Mouse (Mus musculus) bone marrow, adult 2 months (tissue): ENCODE measurements around the gene Dr1. TPM values are rescaled to one million over a fixed set of nuclear protein-coding genes. Genes with fewer than 3 reads are reported as not detected.
"Not testable (repeated sequence)": the region's sequence is repeated elsewhere in the genome, so short reads cannot be mapped to it uniquely, and the experiment has no call there.

Experiments used
- H3K27ac ChIP-seq: fragments of 200-500 bp; 2 replicates; pipeline ENCODE4 v1.5.1; 2012; ENCODE audit warnings: low read depth, mild to moderate bottlenecking, control low read depth, inconsistent platforms, low read length; ENCODE audit not compliant: control insufficient read depth, poor library complexity, insufficient read depth
- H3K4me1 ChIP-seq: fragments of 200-500 bp; 2 replicates; pipeline ENCODE4 v1.6.1; 2011; ENCODE audit warnings: low read length; ENCODE audit not compliant: control insufficient read depth, insufficient read depth
- H3K4me3 ChIP-seq: fragments of 200-500 bp; replicated peaks from 2 replicates; pipeline ENCODE3; 2011; ENCODE audit warnings: mild to moderate bottlenecking, low read depth, low read length, control low read depth; ENCODE audit not compliant: control insufficient read depth
- CTCF ChIP-seq: fragments of 200-500 bp; IDR thresholded peaks from 2 replicates; pipeline ENCODE4 v1.5.1; 2011; ENCODE audit warnings: low read length, control low read depth; ENCODE audit not compliant: control insufficient read depth, insufficient read depth
- POLR2A ChIP-seq: fragments of 200-500 bp; IDR thresholded peaks from 2 replicates; pipeline ENCODE4 v1.6.1; 2011; ENCODE audit warnings: low read depth, mild to moderate bottlenecking, control low read depth, low read length, borderline replicate concordance; ENCODE audit not compliant: control insufficient read depth
- WGBS: fragments of 180-500 bp; shearing (Covaris S2); methylation state at CpG from one replicate; pipeline ENCODE4 v1.1.7; 2018; 5-methylcytosine and 5-hydroxymethylcytosine counted together
- polyA plus RNA-seq: library from polyadenylated mRNA; stranded (reverse); fragments of >200 nt; gene quantifications from 2 replicates; pipeline ENCODE4 v1.2.4, GENCODE M21; 2011; ENCODE audit warnings: low replicate concordance; ENCODE audit not compliant: missing spikeins, insufficient read depth, insufficient read length

The Dr1 gene
- polyA plus RNA-seq: 8.2 and 12.2 TPM in 2 replicates

GRCm38 (mm10) chr5:108268127-108269062 lies at the start of gene Dr1:
Gene Dr1 (plus strand): TSS chr5:108268897.
- 6% methylated on average over 55 of the region's 55 CpGs for WGBS
- TF ChIP-seq POLR2A (peak; percentile 86), CTCF (no peak)
- H3K4me1 ChIP-seq: no peaks in the 10 kb centered on the region; the same call in 1 of the 2 replicates
- H3K27ac ChIP-seq: peak within 1 kb of the TSS; percentile 97
- peak within 1 kb of the TSS; percentile 98 for H3K4me3 ChIP-seq

GRCm38 (mm10) chr5:108224077-108224476 lies 44.6 kb upstream of the Dr1 start:
- TF ChIP-seq CTCF (no peak), POLR2A (no peak)
- Histone ChIP-seq H3K4me1 (no peaks in the 10 kb centered on the region), H3K4me3 (no peak overlapping the region), H3K27ac (no peak overlapping the region)

GRCm38 (mm10) chr5:108226159-108226558 lies 42.5 kb upstream of the Dr1 start:
- H3K4me3 ChIP-seq: no peak overlapping the region
- H3K4me1 ChIP-seq: no peaks in the 10 kb centered on the region
- no peak for TF ChIP-seq CTCF
- no peak for TF ChIP-seq POLR2A
- H3K27ac ChIP-seq: no peak overlapping the region

- TF ChIP-seq POLR2A (no peak), CTCF (no peak)
- H3K27ac ChIP-seq: no peak overlapping the region
- H3K4me3 ChIP-seq: no peak overlapping the region
- 20% methylated on average over 3 of the region's 3 CpGs for WGBS
- H3K4me1 ChIP-seq: no peaks in the 10 kb centered on the region
Measured at GRCm38 (mm10) chr5:108246314-108246765, 22.4 kb upstream of the Dr1 start.

- WGBS: 69% methylated on average over 2 of the region's 2 CpGs
- TF ChIP-seq CTCF (no peak), POLR2A (no peak)
- H3K4me1 ChIP-seq: no peaks in the 10 kb centered on the region
- no peak overlapping the region for H3K27ac ChIP-seq
- no peak overlapping the region for H3K4me3 ChIP-seq
Measured at GRCm38 (mm10) chr5:108250033-108250432, 18.7 kb upstream of the Dr1 start.

GRCm38 (mm10) chr5:108255259-108255658 lies 13.4 kb upstream of the Dr1 start:
- TF ChIP-seq CTCF (no peak), POLR2A (no peak)
- WGBS: 57% methylated on average over 5 of the region's 5 CpGs

GRCm38 (mm10) chr5:108262722-108263121 lies 6.0 kb upstream of the Dr1 start:
- Histone ChIP-seq H3K27ac (no peak overlapping the region), H3K4me3 (no peak overlapping the region), H3K4me1 (no peaks in the 10 kb centered on the region; the same call in none of the 2 replicates)
- 66% methylated on average over 4 of the region's 4 CpGs for WGBS
- no peak for TF ChIP-seq POLR2A
- TF ChIP-seq CTCF: no peak

More at GRCm38 (mm10) chr5:108255259-108255658, 13.4 kb upstream of the Dr1 start:
- Histone ChIP-seq H3K4me3 (no peak overlapping the region), H3K4me1 (no peaks in the 10 kb centered on the region), H3K27ac (no peak overlapping the region)

- not testable (repeated sequence) for H3K27ac ChIP-seq
- 58% methylated on average over 1 of the region's 1 CpGs for WGBS
Measured at GRCm38 (mm10) chr5:108263785-108264184, 4.9 kb upstream of the Dr1 start.

GRCm38 (mm10) chr5:108266990-108267389 lies 1.7 kb upstream of the Dr1 start:
- Histone ChIP-seq H3K27ac (no peak overlapping the region), H3K4me3 (no peak overlapping the region), H3K4me1 (no peaks in the 10 kb centered on the region; the same call in none of the 2 replicates)
- TF ChIP-seq POLR2A: no peak
- no peak for TF ChIP-seq CTCF

More at GRCm38 (mm10) chr5:108263785-108264184, 4.9 kb upstream of the Dr1 start:
- H3K4me1 ChIP-seq, H3K4me3 ChIP-seq: not testable (repeated sequence)
